Mouse (Mus musculus) pancreas, adult 10 weeks (tissue): ENCODE measurements around the gene Zglp1. TPM values are rescaled to one million over a fixed set of nuclear protein-coding genes. Genes with fewer than 3 reads are reported as not detected.

ENCODE experiments used
- polyA plus RNA-seq: library from polyadenylated mRNA; stranded (reverse); fragments of 350-450 nt; fragmentation: Illumina TruSeq; extraction: RNeasy Lipid Tissue Mini Kit (QIAGEN cat#74804); gene quantifications from one replicate; pipeline ENCODE4 v1.2.3, GENCODE M21; 2015; ENCODE audit warnings: low read depth, low replicate concordance; ENCODE audit not compliant: insufficient read depth

The Zglp1 gene
- not detected for polyA plus RNA-seq

GRCm38 (mm10) chr9:21067006-21067684, at the start of gene Zglp1:
TSS of gene Zglp1 (minus strand) at chr9:21067093.

GRCm38 (mm10) chr9:21091707-21092320, 24.9 kb upstream of the Zglp1 start, which contains the start of the genes Gm38431 and Raver1:
TSS of gene Gm38431 (minus strand) at chr9:21091997.
TSS of gene Raver1 (minus strand) at chr9:21092008.

GRCm38 (mm10) chr9:21073044-21073840, 6.3 kb upstream of the Zglp1 start, which contains the start of the genes Gm49373 and Fdx1l:
TSS of gene Gm49373 (minus strand) at chr9:21073096.
TSS of gene Fdx1l (minus strand) at chr9:21073614.

GRCm38 (mm10) chr9:21031896-21032351, 35.0 kb downstream of the Zglp1 start, which contains the start of gene Icam5:
TSS of gene Icam5 (plus strand) at chr9:21032073.

DNA sequence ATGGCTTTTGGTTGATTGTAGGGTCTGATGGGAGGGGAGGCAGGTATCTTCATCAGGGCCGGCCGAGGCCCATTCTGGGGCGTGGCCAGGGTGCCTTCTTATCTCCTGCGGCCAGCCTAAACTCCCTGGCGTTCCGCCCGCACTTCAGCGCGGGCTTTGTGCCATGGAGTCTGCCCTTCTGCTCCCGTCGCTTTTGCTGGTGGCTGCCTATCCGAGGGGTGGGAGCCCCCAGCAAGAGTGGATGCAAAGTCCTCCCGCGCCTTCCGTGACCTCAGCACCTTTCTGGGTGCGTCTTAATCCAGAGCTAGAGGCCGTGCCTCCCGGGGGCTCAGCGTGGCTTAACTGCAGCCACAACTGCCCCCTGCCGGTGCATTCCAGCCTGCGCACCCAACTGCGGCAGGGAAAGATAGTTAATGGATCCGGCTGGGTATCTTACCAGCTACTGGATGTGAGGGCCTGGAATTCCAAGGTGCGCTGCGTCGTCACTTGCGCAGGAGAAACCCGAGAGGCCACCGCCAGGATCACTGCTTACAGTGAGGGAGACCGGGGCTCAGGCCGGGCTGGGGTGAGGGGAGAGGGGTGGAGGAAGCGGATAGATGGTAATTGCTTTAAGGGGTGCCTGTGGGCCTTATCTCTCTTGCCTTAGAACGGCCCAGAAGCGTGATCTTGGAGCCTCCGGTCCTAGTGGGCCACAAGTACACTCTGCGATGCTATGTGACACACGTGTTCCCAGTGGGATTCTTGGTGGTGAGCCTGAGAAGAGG, 37.4 kb downstream of the Zglp1 start, which contains the start of gene Icam4:
TSS of gene Icam4 (plus strand) at position 83 of the 764 bp plus-strand sequence.

DNA sequence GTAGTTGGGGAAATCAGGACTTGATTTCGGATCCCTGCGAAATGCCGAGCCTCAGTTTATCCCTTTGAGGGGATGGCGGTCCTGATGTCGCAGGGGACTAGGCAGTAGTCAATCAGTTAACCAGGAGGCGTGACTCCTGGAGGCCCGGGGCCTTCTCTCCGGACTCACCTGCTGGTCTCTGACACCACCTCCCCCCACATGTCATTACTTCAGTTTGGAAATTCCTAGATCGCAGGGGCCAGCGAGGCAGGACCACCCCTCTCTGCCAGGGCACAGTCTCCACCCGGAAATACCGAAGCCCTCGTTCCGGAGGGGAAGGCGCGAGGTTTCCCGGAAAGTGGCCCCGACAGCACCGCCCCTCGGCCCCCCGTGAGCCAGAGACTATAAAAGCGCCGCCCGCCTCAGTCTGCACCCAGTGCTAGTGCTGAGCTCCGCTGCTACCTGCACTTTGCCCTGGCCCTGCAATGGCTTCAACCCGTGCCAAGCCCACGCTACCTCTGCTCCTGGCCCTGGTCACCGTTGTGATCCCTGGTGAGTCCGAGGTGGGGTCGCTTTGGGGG, 51.2 kb downstream of the Zglp1 start, which contains the start of gene Icam1:
TSS of gene Icam1 (plus strand) at position 415 of the 560 bp plus-strand sequence.

Other genes with a start within 250 kb of the Zglp1 start
- not detected for gene Rdh8, start 248.6 kb downstream of the Zglp1 start, polyA plus RNA-seq
- 12.9 TPM for gene A230050P20Rik, start 198.5 kb downstream of the Zglp1 start, polyA plus RNA-seq
- gene Angptl6, start 187.4 kb downstream of the Zglp1 start, polyA plus RNA-seq = 1.1 TPM
- 21.0 TPM for gene Ppan, start 178.9 kb downstream of the Zglp1 start, polyA plus RNA-seq
- 46.1 TPM for gene Eif3g, start 168.5 kb downstream of the Zglp1 start, polyA plus RNA-seq
- gene Dnmt1, start 107.2 kb downstream of the Zglp1 start, polyA plus RNA-seq = 4.3 TPM
- gene S1pr2, start 90.3 kb downstream of the Zglp1 start, polyA plus RNA-seq = 3.5 TPM
- gene Mrpl4, start 64.4 kb downstream of the Zglp1 start, polyA plus RNA-seq = 13.8 TPM
- gene Icam1, start 51.1 kb downstream of the Zglp1 start, polyA plus RNA-seq = 7.2 TPM
- gene Icam4, start 37.7 kb downstream of the Zglp1 start, polyA plus RNA-seq = not detected
- gene Icam5, start 35.0 kb downstream of the Zglp1 start, polyA plus RNA-seq = not detected
- gene Gm49373, start 6.0 kb upstream of the Zglp1 start, polyA plus RNA-seq = 0.74 TPM
- 12.7 TPM for gene Fdx1l, start 6.5 kb upstream of the Zglp1 start, polyA plus RNA-seq
- 4.2 TPM for gene Gm38431, start 24.9 kb upstream of the Zglp1 start, polyA plus RNA-seq
- gene Raver1, start 24.9 kb upstream of the Zglp1 start, polyA plus RNA-seq = 4.9 TPM
- 6.1 TPM for gene Tyk2, start 64.2 kb upstream of the Zglp1 start, polyA plus RNA-seq
- 23.2 TPM for gene Cdc37, start 82.9 kb upstream of the Zglp1 start, polyA plus RNA-seq
- gene Pde4a, start 98.6 kb upstream of the Zglp1 start, polyA plus RNA-seq = 12.9 TPM
- 10.2 TPM for gene Keap1, start 172.3 kb upstream of the Zglp1 start, polyA plus RNA-seq
- not detected for gene S1pr5, start 181.3 kb upstream of the Zglp1 start, polyA plus RNA-seq
- 5.9 TPM for gene Atg4d, start 198.2 kb upstream of the Zglp1 start, polyA plus RNA-seq
- 14.5 TPM for gene Kri1, start 220.9 kb upstream of the Zglp1 start, polyA plus RNA-seq
- 5.5 TPM for gene Cdkn2d, start 224.3 kb upstream of the Zglp1 start, polyA plus RNA-seq
- 11.4 TPM for gene Ap1m2, start 245.2 kb upstream of the Zglp1 start, polyA plus RNA-seq